Mouse (Mus musculus): ENCODE measurements at regions not wholly inside any gene's neighbourhood (a gene's known extent, or its start where the extent isn't known, plus 50 kb on each side); places are given as distances from the start of the nearest gene placed in this dataset.
A peak's percentile ranks its signal among the peaks of the same experiment; 100 is the strongest.

DNA sequence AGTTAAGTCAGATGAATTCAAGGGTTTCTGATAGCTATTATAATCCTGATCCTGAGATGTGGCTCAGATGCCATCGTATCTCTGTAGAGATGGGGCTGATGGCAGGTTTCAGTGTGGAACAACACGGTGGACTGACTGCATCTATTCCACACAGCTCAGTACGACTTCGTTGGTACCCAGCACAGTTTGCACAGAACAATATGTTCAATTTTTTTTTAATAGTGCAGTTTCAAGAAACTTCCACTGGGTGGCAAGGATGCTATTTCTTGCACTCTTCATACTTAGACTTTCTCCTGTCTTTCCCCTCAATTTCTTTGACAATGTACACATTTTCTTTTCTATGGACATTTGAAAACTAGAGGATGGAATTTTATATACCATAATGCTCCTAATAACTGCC is 278.6 kb upstream of the Btbd3 start:
- Histone ChIP-seq H3ac (ENCODE audit: control insufficient read depth, insufficient read length) (no peak overlapping the region), H3K36me3 (ENCODE audit: control insufficient read depth, insufficient read depth) (no peaks in the 10 kb centered on the region), H3K27me3 (ENCODE audit: control insufficient read depth, insufficient read depth, insufficient read length) (no peaks in the 10 kb centered on the region), H3K79me2 (ENCODE audit: control insufficient read depth, insufficient read depth) (no peaks in the 10 kb centered on the region), H3K4me2 (ENCODE audit: low read depth) (no peak overlapping the region), H3K4me3 (no peak overlapping the region)
- TF ChIP-seq MAX (IDR thresholded peaks at IDR 0.05; ENCODE audit: low read depth) = no peak
- TF ChIP-seq MYOG (IDR thresholded peaks at IDR 0.05; ENCODE audit: control insufficient read depth in 1 of 3, insufficient read depth in 1 of 3, insufficient read length in 2 of 3, low read depth in 2 of 3) = no peak
- TF ChIP-seq E2F4 (IDR thresholded peaks at IDR 0.05; ENCODE audit: insufficient read depth) = no peak
- no peak for TF ChIP-seq SRF (IDR thresholded peaks at IDR 0.05; ENCODE audit: control insufficient read depth, insufficient read length, low read depth)
- no peak for TF ChIP-seq TCF12 (IDR thresholded peaks at IDR 0.05; ENCODE audit: insufficient read depth, poor library complexity, severe bottlenecking)
- TF ChIP-seq USF1 (IDR thresholded peaks at IDR 0.05; ENCODE audit: low read depth) = no peak
- no peak for TF ChIP-seq POLR2AphosphoS2 (IDR thresholded peaks at IDR 0.05; ENCODE audit: insufficient read length, low read depth)
- TF ChIP-seq TCF3 (IDR thresholded peaks at IDR 0.05; ENCODE audit: insufficient read length, low read depth) = no peak
- TF ChIP-seq REST (IDR thresholded peaks at IDR 0.05; ENCODE audit: insufficient read depth, insufficient read length) = no peak
- no peak for TF ChIP-seq CEBPB (IDR thresholded peaks at IDR 0.05; ENCODE audit: insufficient read depth, poor library complexity, severe bottlenecking)
- TF ChIP-seq POLR2A (IDR thresholded peaks at IDR 0.05; ENCODE audit: insufficient read length, low read depth) = no peak
- no peak for TF ChIP-seq MYOD1 (IDR thresholded peaks at IDR 0.05; ENCODE audit: control insufficient read depth in 1 of 3, insufficient read length in 2 of 3, low read depth in 2 of 3)

- no peak overlapping the region for H3K4me2 ChIP-seq (ENCODE audit: low read depth)
- TF ChIP-seq MYOD1 (IDR thresholded peaks at IDR 0.05; ENCODE audit: control insufficient read depth in 1 of 3, insufficient read length in 2 of 3, low read depth in 2 of 3) (no peak), SRF (IDR thresholded peaks at IDR 0.05; ENCODE audit: control insufficient read depth, insufficient read length, low read depth) (no peak), CEBPB (IDR thresholded peaks at IDR 0.05; ENCODE audit: insufficient read depth, poor library complexity, severe bottlenecking) (no peak), TCF12 (IDR thresholded peaks at IDR 0.05; ENCODE audit: insufficient read depth, poor library complexity, severe bottlenecking) (no peak), TCF3 (IDR thresholded peaks at IDR 0.05; ENCODE audit: insufficient read length, low read depth) (no peak), MAX (IDR thresholded peaks at IDR 0.05; ENCODE audit: low read depth) (no peak), POLR2AphosphoS2 (IDR thresholded peaks at IDR 0.05; ENCODE audit: insufficient read length, low read depth) (no peak), E2F4 (IDR thresholded peaks at IDR 0.05; ENCODE audit: insufficient read depth) (no peak), USF1 (IDR thresholded peaks at IDR 0.05; ENCODE audit: low read depth) (no peak), POLR2A (IDR thresholded peaks at IDR 0.05; ENCODE audit: insufficient read length, low read depth) (no peak)
- no peak overlapping the region for H3K4me3 ChIP-seq
- no peaks in the 10 kb centered on the region for H3K79me2 ChIP-seq (ENCODE audit: control insufficient read depth, insufficient read depth)
- H3ac ChIP-seq (ENCODE audit: control insufficient read depth, insufficient read length) = no peak overlapping the region
- no peaks in the 10 kb centered on the region for H3K27me3 ChIP-seq (ENCODE audit: control insufficient read depth, insufficient read depth, insufficient read length)
- no peaks in the 10 kb centered on the region for H3K36me3 ChIP-seq (ENCODE audit: control insufficient read depth, insufficient read depth)
Observed at GRCm38 (mm10) chr2:137974651-137975050, 281.7 kb upstream of the Btbd3 start.

- no peak for TF ChIP-seq CEBPB (IDR thresholded peaks at IDR 0.05; ENCODE audit: insufficient read depth, poor library complexity, severe bottlenecking)
- no peak for TF ChIP-seq POLR2AphosphoS2 (IDR thresholded peaks at IDR 0.05; ENCODE audit: insufficient read length, low read depth)
- no peak for TF ChIP-seq MAX (IDR thresholded peaks at IDR 0.05; ENCODE audit: low read depth)
- no peak for TF ChIP-seq E2F4 (IDR thresholded peaks at IDR 0.05; ENCODE audit: insufficient read depth)
- TF ChIP-seq MYOD1 (IDR thresholded peaks at IDR 0.05; ENCODE audit: control insufficient read depth in 1 of 3, insufficient read length in 2 of 3, low read depth in 2 of 3) = no peak
- H3K4me2 ChIP-seq (ENCODE audit: low read depth) = peak overlapping the region; percentile 42
- no peaks in the 10 kb centered on the region for H3K27me3 ChIP-seq (ENCODE audit: control insufficient read depth, insufficient read depth, insufficient read length)
- no peaks in the 10 kb centered on the region for H3K79me2 ChIP-seq (ENCODE audit: control insufficient read depth, insufficient read depth)
- no peaks in the 10 kb centered on the region for H3K36me3 ChIP-seq (ENCODE audit: control insufficient read depth, insufficient read depth)
- H3ac ChIP-seq (ENCODE audit: control insufficient read depth, insufficient read length) = no peak overlapping the region
- H3K4me3 ChIP-seq = no peak overlapping the region
Observed at GRCm38 (mm10) chr2:137969156-137969555, 287.2 kb upstream of the Btbd3 start.

DNA sequence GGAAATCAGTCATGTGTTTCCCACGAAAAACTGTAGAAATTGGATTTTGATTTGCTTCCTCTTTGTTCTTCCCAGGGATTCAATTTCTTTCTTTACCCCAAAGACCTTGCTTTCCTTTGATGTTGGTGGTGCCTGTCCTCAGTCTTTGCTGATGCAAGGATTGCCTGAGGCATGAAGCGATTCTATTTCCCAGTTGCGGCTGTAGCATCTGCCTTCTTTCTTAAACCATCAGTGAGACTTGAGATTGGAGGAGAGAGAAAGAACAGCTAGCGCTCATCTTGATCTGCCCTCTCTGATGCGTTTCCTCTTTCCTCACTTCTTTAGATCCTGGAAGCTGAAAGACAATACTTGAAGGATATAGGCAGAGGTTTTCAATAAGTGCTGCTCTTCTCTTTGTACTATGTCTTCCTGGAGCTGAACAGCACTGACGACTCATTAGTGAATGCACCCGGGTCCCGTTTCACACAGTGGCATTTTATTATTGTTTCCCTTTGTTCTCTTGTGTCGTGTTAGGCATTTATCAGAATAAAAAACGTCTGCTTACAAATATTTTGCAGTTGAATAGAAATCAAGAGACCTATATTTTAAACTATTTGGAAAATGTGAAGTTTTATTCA is 289.8 kb upstream of the Btbd3 start:
- Histone ChIP-seq H3ac (ENCODE audit: control insufficient read depth, insufficient read length) (no peak overlapping the region), H3K4me3 (no peak overlapping the region), H3K4me2 (ENCODE audit: low read depth) (no peak overlapping the region), H3K79me2 (ENCODE audit: control insufficient read depth, insufficient read depth) (no peaks in the 10 kb centered on the region), H3K36me3 (ENCODE audit: control insufficient read depth, insufficient read depth) (no peaks in the 10 kb centered on the region), H3K27me3 (ENCODE audit: control insufficient read depth, insufficient read depth, insufficient read length) (no peaks in the 10 kb centered on the region)
- TF ChIP-seq MYOD1 (IDR thresholded peaks at IDR 0.05; ENCODE audit: control insufficient read depth in 1 of 3, insufficient read length in 2 of 3, low read depth in 2 of 3) (no peak), TCF12 (IDR thresholded peaks at IDR 0.05; ENCODE audit: insufficient read depth, poor library complexity, severe bottlenecking) (no peak), MYOG (IDR thresholded peaks at IDR 0.05; ENCODE audit: control insufficient read depth in 1 of 3, insufficient read depth in 1 of 3, insufficient read length in 2 of 3, low read depth in 2 of 3) (no peak), E2F4 (IDR thresholded peaks at IDR 0.05; ENCODE audit: insufficient read depth) (no peak), TCF3 (IDR thresholded peaks at IDR 0.05; ENCODE audit: insufficient read length, low read depth) (no peak), USF1 (IDR thresholded peaks at IDR 0.05; ENCODE audit: low read depth) (no peak), CEBPB (IDR thresholded peaks at IDR 0.05; ENCODE audit: insufficient read depth, poor library complexity, severe bottlenecking) (no peak), MAX (IDR thresholded peaks at IDR 0.05; ENCODE audit: low read depth) (no peak), SRF (IDR thresholded peaks at IDR 0.05; ENCODE audit: control insufficient read depth, insufficient read length, low read depth) (no peak), REST (IDR thresholded peaks at IDR 0.05; ENCODE audit: insufficient read depth, insufficient read length) (no peak), POLR2A (IDR thresholded peaks at IDR 0.05; ENCODE audit: insufficient read length, low read depth) (no peak), POLR2AphosphoS2 (IDR thresholded peaks at IDR 0.05; ENCODE audit: insufficient read length, low read depth) (no peak)

- no peak for TF ChIP-seq POLR2AphosphoS2 (IDR thresholded peaks at IDR 0.05; ENCODE audit: insufficient read length, low read depth)
- Histone ChIP-seq H3K4me2 (ENCODE audit: low read depth) (no peak overlapping the region), H3K27me3 (ENCODE audit: control insufficient read depth, insufficient read depth, insufficient read length) (no peaks in the 10 kb centered on the region)
Observed at GRCm38 (mm10) chr2:137954830-137955229, 301.5 kb upstream of the Btbd3 start.

More at GRCm38 (mm10) chr2:137954830-137955229, 301.5 kb upstream of the Btbd3 start:
- Histone ChIP-seq H3K79me2 (ENCODE audit: control insufficient read depth, insufficient read depth) (no peaks in the 10 kb centered on the region), H3K4me3 (no peak overlapping the region), H3K36me3 (ENCODE audit: control insufficient read depth, insufficient read depth) (no peaks in the 10 kb centered on the region), H3ac (ENCODE audit: control insufficient read depth, insufficient read length) (no peak overlapping the region)
